Mouse (Mus musculus) naive thymus-derived CD4-positive, alpha-beta T cell, adult 5 months (primary cell): ENCODE data around the gene Fam183b. TPM values are rescaled to one million over a fixed set of nuclear protein-coding genes. Genes with fewer than 3 reads are reported as not detected.

Experiments
- polyA plus RNA-seq: library from polyadenylated mRNA; unstranded; fragments of 100-300 nt; shearing (Covaris generic); gene quantifications from one replicate; pipeline ENCODE4 v1.2.1, GENCODE M21; 2017

The Fam183b gene
- polyA plus RNA-seq, result not detected

DNA sequence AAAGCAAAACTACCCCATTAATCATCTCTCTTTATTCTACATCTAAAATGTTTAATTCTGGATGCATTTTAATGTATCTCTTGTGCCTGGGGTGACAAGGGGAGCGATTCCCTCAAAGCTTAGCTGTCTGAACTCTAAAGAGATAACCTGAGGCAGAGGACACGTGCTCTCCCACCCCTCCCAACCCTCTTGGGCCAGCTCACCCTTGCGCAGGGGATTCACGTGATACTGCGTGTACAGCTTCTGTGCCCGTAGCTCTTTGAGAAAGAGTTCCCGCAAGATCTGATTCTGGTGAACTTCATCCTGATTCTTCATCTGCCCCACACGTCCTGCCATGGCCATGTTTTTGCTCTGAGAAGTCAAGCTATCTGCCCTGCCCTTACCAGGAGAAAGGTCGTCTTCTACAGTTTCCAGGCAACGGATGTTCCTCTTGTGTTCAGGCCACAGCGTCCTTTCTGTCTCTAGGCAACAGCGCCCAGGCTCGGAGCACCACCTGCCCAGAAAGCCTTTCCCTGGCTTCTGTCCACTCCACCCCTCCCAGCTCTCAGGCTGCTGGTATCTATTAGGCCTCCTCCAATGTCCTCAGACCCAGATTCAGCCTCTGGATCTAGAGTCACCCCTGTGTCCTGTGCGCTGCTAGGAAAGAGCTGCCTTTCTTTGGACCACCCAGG lies at the start of gene Fam183b:
Gene Fam183b (minus strand): TSS at position 403 of the 671 bp plus-strand sequence.

DNA sequence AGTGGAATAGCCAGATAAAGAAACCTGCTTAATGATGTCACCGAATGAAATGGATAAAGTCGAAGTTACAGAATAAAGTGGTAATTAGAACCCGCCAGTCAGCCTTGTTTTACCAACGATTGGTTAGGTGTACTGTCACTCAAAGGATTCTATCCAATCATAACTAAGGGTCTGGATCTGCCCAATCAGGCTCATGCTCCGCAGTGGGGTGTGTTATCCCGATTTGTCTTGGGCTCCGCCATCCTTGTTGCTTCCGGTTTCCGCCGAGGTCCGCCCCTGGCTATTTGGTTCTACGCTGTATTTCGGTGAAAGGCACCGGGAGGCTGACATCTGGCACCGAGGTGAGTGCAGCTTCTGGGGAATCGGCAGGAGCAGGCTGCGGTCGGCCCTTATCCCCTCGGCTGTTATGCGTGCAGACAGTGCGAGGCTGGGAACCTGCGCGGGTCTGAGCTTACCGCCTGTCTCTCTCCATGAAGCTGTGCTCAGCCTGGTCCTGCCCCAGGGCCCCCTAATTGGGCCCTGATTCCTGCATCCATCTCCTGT lies 45.2 kb upstream of the Fam183b start, which contains the start of gene Gm12258:
Gene Gm12258 (plus strand): TSS at position 240 of the 543 bp plus-strand sequence.

DNA sequence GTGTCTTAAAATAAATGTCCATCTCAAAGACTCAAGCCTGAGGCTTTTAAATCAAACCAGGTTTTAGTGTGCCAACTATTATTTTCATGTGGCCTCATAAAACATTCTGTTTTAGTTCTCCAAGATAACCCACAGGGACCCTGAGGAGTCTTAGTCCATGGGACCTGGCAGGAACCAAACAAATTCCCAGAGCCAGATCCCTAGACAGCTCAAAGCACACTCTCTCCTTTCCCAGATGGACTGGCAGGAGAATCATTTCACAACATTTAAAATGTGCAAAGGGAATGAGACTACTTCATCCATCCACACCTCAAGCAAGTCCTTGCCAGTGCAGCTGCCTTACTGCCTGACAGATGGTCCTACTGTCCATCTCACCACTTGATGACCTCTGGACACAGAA lies 37.2 kb upstream of the Fam183b start, which contains the start of gene Olfr311:
Gene Olfr311 (plus strand): TSS at position 301 of the 400 bp plus-strand sequence.

DNA sequence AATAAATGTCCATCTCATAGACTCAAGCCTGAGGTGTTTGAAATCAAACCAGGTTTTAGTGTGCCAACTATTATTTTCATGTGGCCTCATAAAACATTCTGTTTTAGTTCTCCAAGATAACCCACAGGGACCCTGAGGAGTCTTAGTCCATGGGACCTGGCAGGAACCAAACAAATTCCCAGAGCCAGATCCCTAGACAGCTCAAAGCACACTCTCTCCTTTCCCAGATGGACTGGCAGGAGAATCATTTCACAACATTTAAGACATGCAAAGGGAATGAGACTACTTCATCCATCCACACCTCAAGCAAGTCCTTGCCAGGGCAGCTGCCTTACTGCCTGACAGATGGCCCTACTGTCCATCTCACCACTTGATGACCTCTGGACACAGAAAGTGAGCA lies 27.2 kb upstream of the Fam183b start, which contains the start of gene Olfr312:
Gene Olfr312 (plus strand): TSS at position 301 of the 400 bp plus-strand sequence.

DNA sequence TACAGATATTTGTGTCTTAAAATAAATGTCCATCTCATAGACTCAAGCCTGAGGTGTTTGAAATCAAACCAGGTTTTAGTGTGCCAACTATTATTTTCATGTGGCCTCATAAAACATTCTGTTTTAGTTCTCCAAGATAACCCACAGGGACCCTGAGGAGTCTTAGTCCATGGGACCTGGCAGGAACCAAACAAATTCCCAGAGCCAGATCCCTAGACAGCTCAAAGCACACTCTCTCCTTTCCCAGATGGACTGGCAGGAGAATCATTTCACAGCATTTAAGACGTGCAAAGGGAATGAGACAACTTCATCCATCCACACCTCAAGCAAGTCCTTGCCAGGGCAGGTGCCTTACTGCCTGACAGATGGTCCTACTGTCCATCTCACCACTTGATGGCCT lies 12.9 kb upstream of the Fam183b start, which contains the start of gene Olfr313:
Gene Olfr313 (plus strand): TSS at position 301 of the 400 bp plus-strand sequence.

DNA sequence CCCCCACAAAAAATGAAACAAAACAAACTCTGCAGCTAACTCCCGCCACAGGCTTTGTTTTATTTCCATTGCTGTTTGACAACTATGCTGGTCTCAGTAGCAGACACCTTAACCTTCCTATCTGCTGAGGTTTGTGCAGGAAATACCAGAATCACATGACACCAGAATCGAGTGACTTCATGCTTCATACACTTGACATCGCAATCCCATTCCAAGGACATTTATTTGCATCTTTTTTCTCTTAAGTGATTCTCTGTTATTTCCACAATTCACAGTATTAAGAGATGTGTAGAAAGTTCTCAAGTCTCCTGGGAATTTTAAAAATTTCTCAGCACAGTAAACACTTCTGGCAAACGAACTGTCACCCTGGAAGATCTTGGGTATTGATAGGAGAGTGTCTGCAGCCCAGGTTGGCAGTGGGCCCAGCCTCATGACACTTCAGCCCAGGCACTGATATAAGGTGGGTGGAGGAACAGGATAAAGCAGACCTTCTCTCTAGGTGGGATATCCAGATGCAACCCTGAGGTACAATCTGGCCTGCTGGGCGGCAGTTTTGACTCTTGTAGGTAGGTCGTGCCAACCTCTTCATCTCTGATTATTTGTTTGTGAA lies 19.2 kb downstream of the Fam183b start, which contains the start of gene Olfr314:
Gene Olfr314 (plus strand): TSS at position 473 of the 610 bp plus-strand sequence.

DNA sequence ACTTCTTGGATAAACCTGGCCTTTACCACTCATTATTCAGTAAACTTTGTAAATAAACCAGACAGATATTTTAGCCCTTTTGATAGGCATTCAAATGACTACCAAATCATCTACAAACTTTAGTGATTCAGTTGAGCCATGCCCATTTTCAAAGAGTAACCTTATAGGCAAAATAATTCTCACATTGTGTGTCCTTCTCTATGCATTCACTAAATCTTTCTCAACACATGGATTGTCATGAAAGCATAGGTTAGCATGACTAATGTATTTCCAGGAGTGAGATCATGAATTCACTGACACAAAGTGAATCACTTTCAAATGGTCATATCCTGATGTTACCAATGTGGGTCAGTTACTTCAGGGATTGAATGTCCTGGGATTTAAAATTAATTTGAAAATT lies 28.9 kb downstream of the Fam183b start, which contains the start of gene Olfr315:
Gene Olfr315 (plus strand): TSS at position 301 of the 400 bp plus-strand sequence.

DNA sequence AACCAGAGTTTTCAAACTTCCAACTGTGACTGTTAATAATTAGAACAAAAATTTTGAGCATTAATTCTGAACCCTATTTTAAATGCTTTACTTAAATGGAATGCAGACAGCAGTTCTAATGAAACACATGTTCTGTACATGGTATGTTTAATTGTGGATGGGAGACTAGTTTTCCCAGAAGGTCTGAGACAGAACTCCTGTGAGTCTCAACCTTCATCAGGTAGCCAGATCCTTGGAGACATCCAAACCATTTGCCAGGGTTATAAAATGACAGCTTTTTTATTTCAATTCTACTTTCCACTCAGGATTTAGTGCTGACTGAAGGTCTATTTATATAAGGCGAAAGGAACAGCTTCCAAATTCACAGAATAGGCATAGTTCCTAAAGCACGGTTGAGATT lies 49.3 kb downstream of the Fam183b start, which contains the start of gene Olfr316:
Gene Olfr316 (plus strand): TSS at position 301 of the 400 bp plus-strand sequence.

Other genes starting within 250 kb of the Fam183b start
- not detected for gene Olfr328, start 246.3 kb downstream of the Fam183b start, polyA plus RNA-seq
- not detected for gene Olfr224, start 231.4 kb downstream of the Fam183b start, polyA plus RNA-seq
- not detected for gene Olfr325, start 224.2 kb downstream of the Fam183b start, polyA plus RNA-seq
- not detected for gene Olfr324, start 206.8 kb downstream of the Fam183b start, polyA plus RNA-seq
- gene 2210407C18Rik, start 185.9 kb downstream of the Fam183b start, polyA plus RNA-seq, result not detected
- not detected for gene Olfr323, start 171.5 kb downstream of the Fam183b start, polyA plus RNA-seq
- not detected for gene Trim58, start 161.5 kb downstream of the Fam183b start, polyA plus RNA-seq
- not detected for gene Olfr322, start 143.2 kb downstream of the Fam183b start, polyA plus RNA-seq
- not detected for gene Olfr320, start 120.9 kb downstream of the Fam183b start, polyA plus RNA-seq
- not detected for gene Olfr319, start 102.8 kb downstream of the Fam183b start, polyA plus RNA-seq
- not detected for gene Olfr318, start 77.9 kb downstream of the Fam183b start, polyA plus RNA-seq
- not detected for gene Olfr317, start 62.7 kb downstream of the Fam183b start, polyA plus RNA-seq
- not detected for gene Olfr316, start 49.2 kb downstream of the Fam183b start, polyA plus RNA-seq
- not detected for gene Olfr315, start 28.8 kb downstream of the Fam183b start, polyA plus RNA-seq
- gene Olfr314, start 19.0 kb downstream of the Fam183b start, polyA plus RNA-seq, result not detected
- gene Olfr313, start 13.0 kb upstream of the Fam183b start, polyA plus RNA-seq, result not detected
- gene Olfr312, start 27.3 kb upstream of the Fam183b start, polyA plus RNA-seq, result 0.20 TPM
- gene Olfr311, start 37.3 kb upstream of the Fam183b start, polyA plus RNA-seq, result not detected
- 5.2 TPM for gene Gm12258, start 45.2 kb upstream of the Fam183b start, polyA plus RNA-seq
- 4.9 TPM for gene 2810021J22Rik, start 65.3 kb upstream of the Fam183b start, polyA plus RNA-seq
- gene Zfp39, start 102.3 kb upstream of the Fam183b start, polyA plus RNA-seq, result 6.8 TPM
- 0.20 TPM for gene Btnl10, start 115.9 kb upstream of the Fam183b start, polyA plus RNA-seq
- 225 TPM for gene Rnf187, start 137.0 kb upstream of the Fam183b start, polyA plus RNA-seq
- gene Hist3h2ba, start 147.0 kb upstream of the Fam183b start, polyA plus RNA-seq, result 16.1 TPM
- 34.0 TPM for gene Hist3h2a, start 152.7 kb upstream of the Fam183b start, polyA plus RNA-seq
- gene Trim17, start 152.7 kb upstream of the Fam183b start, polyA plus RNA-seq, result 0.36 TPM
- 51.5 TPM for gene Trim11, start 176.1 kb upstream of the Fam183b start, polyA plus RNA-seq